Mouse (Mus musculus) stomach, postnatal 0 days (tissue): Measurements from ENCODE around the gene Gm12184.

Experiments
- CTCF ChIP-seq: IDR thresholded peaks from 2 replicates; pipeline ENCODE4 v1.5.1; 2016; ENCODE audit warnings: antibody characterized with exemption, low read depth, mild to moderate bottlenecking, moderate library complexity
- EP300 ChIP-seq: optimal IDR thresholded peaks from 2 replicates; pipeline ENCODE3; 2016; ENCODE audit warnings: antibody characterized with exemption

GRCm38 (mm10) chr11:48798308-48798707 is 28.1 kb downstream of the Gm12184 start:
- TF ChIP-seq CTCF (no peak), EP300 (no peak)
